Mouse (Mus musculus): Measurements from ENCODE around the gene Tspoap1. TPM values are rescaled to one million over a fixed set of nuclear protein-coding genes. Genes with fewer than 3 reads are reported as not detected.

Tspoap1 gene
- polyA plus RNA-seq, 1 experiment from 2014 or later: 30.3 TPM

- no peak for ATAC-seq (replicated peaks)
- Histone ChIP-seq H3K27me3 (no peaks in the 10 kb centered on the region), H3K9ac (replicated peaks) (no peak overlapping the region), H3K4me3 (no peak overlapping the region), H3K36me3 (no peaks in the 10 kb centered on the region), H3K27ac (replicated peaks) (no peak overlapping the region), H3K4me1 (peaks cover 13% of the 10 kb centered on the region), H3K9me3 (no peaks in the 10 kb centered on the region), H3K4me2 (replicated peaks) (no peak overlapping the region)
- WGBS: 83% methylated on average over 18 of the region's 18 CpGs
These were observed 31.3 kb upstream of the Tspoap1 start for GRCm38 (mm10) chr11:87728850-87729592.

GRCm38 (mm10) chr11:87729593-87730185, 30.7 kb upstream of the Tspoap1 start:
- Histone ChIP-seq H3K9ac (replicated peaks) (no peak overlapping the region), H3K4me3 (no peak overlapping the region), H3K4me1 (peaks cover 17% of the 10 kb centered on the region), H3K9me3 (no peaks in the 10 kb centered on the region), H3K36me3 (no peaks in the 10 kb centered on the region), H3K27me3 (no peaks in the 10 kb centered on the region), H3K27ac (replicated peaks) (no peak overlapping the region), H3K4me2 (replicated peaks) (no peak overlapping the region)
- 90% methylated on average over 13 of the region's 13 CpGs for WGBS
- ATAC-seq (replicated peaks): no peak

- 76% methylated on average over 10 of the region's 10 CpGs for WGBS
- Histone ChIP-seq H3K9ac (replicated peaks) (no peak overlapping the region), H3K4me3 (no peak overlapping the region), H3K4me2 (replicated peaks) (no peak overlapping the region), H3K27ac (replicated peaks) (no peak overlapping the region), H3K27me3 (no peaks in the 10 kb centered on the region), H3K36me3 (no peaks in the 10 kb centered on the region), H3K4me1 (peaks cover 16% of the 10 kb centered on the region), H3K9me3 (no peaks in the 10 kb centered on the region)
- no peak for ATAC-seq (replicated peaks)
These were observed 29.6 kb upstream of the Tspoap1 start for GRCm38 (mm10) chr11:87730652-87731310.

GRCm38 (mm10) chr11:87734346-87734745, 26.0 kb upstream of the Tspoap1 start:
- Histone ChIP-seq H3K4me3 (peak overlapping the region; percentile 17; the same call in 1 of the 2 replicates), H3K4me2 (replicated peaks) (peak overlapping the region; percentile 39), H3K9me3 (no peaks in the 10 kb centered on the region), H3K4me1 (peaks cover 28% of the 10 kb centered on the region), H3K36me3 (peaks cover 1% of the 10 kb centered on the region; the same call in 1 of the 2 replicates), H3K27ac (replicated peaks) (no peak overlapping the region), H3K9ac (replicated peaks) (peak overlapping the region; percentile 7; the same call in 1 of the 2 replicates), H3K27me3 (no peaks in the 10 kb centered on the region)
- no peak for ATAC-seq (replicated peaks)
- 45% methylated on average over 5 of the region's 5 CpGs for WGBS

GRCm38 (mm10) chr11:87735691-87736090, 24.6 kb upstream of the Tspoap1 start:
- Histone ChIP-seq H3K4me1 (peaks cover 28% of the 10 kb centered on the region), H3K4me2 (replicated peaks) (no peak overlapping the region), H3K9ac (replicated peaks) (no peak overlapping the region), H3K36me3 (peaks cover 15% of the 10 kb centered on the region), H3K9me3 (no peaks in the 10 kb centered on the region), H3K27me3 (no peaks in the 10 kb centered on the region), H3K4me3 (no peak overlapping the region), H3K27ac (replicated peaks) (no peak overlapping the region)
- ATAC-seq (replicated peaks): no peak
- 90% methylated on average over 6 of the region's 6 CpGs for WGBS

GRCm38 (mm10) chr11:87736647-87737134, 23.6 kb upstream of the Tspoap1 start:
- no peaks in the 10 kb centered on the region for H3K9me3 ChIP-seq
- H3K9ac ChIP-seq (replicated peaks): peak overlapping the region; percentile 67
- under 1% methylated on average over 31 of the region's 31 CpGs for WGBS
- peak; percentile 70 for ATAC-seq (replicated peaks)
- peak overlapping the region; percentile 66 for H3K4me3 ChIP-seq
- peak overlapping the region; percentile 68 for H3K4me2 ChIP-seq (replicated peaks)
- H3K27me3 ChIP-seq: no peaks in the 10 kb centered on the region
- peak overlapping the region; percentile 87 for H3K27ac ChIP-seq (replicated peaks)
- peaks cover 28% of the 10 kb centered on the region for H3K4me1 ChIP-seq
- peaks cover 22% of the 10 kb centered on the region for H3K36me3 ChIP-seq

GRCm38 (mm10) chr11:87737175-87737740, 23.1 kb upstream of the Tspoap1 start, which contains the start of gene Supt4a:
Gene Supt4a (plus strand): TSS chr11:87737552.
- ATAC-seq (replicated peaks): peak; percentile 94
- peaks cover 27% of the 10 kb centered on the region for H3K36me3 ChIP-seq
- under 1% methylated on average over 57 of the region's 57 CpGs for WGBS

GRCm38 (mm10) chr11:87743691-87744090, 16.6 kb upstream of the Tspoap1 start:
- Histone ChIP-seq H3K9ac (replicated peaks) (no peak overlapping the region), H3K27ac (replicated peaks) (no peak overlapping the region), H3K4me3 (no peak overlapping the region), H3K4me1 (no peaks in the 10 kb centered on the region), H3K9me3 (no peaks in the 10 kb centered on the region), H3K36me3 (peaks cover 56% of the 10 kb centered on the region), H3K4me2 (replicated peaks) (no peak overlapping the region), H3K27me3 (no peaks in the 10 kb centered on the region)
- ATAC-seq (replicated peaks): no peak
- WGBS: 93% methylated on average over 3 of the region's 3 CpGs

More at GRCm38 (mm10) chr11:87737175-87737740, 23.1 kb upstream of the Tspoap1 start, which contains the start of gene Supt4a:
- H3K9me3 ChIP-seq: no peaks in the 10 kb centered on the region
- H3K4me2 ChIP-seq (replicated peaks): peak within 1 kb of the TSS; percentile 90
- peak within 1 kb of the TSS; percentile 75 for H3K9ac ChIP-seq (replicated peaks)
- peak within 1 kb of the TSS; percentile 66 for H3K4me3 ChIP-seq
- H3K27ac ChIP-seq (replicated peaks): peak within 1 kb of the TSS; percentile 87
- peaks cover 28% of the 10 kb centered on the region for H3K4me1 ChIP-seq
- H3K27me3 ChIP-seq: no peaks in the 10 kb centered on the region

GRCm38 (mm10) chr11:87744964-87745363, 15.4 kb upstream of the Tspoap1 start:
- no peak overlapping the region for H3K27ac ChIP-seq (replicated peaks)
- H3K9ac ChIP-seq (replicated peaks): no peak overlapping the region
- no peaks in the 10 kb centered on the region for H3K4me1 ChIP-seq
- no peak for ATAC-seq (replicated peaks)
- no peaks in the 10 kb centered on the region for H3K9me3 ChIP-seq
- 84% methylated on average over 4 of the region's 4 CpGs for WGBS
- no peak overlapping the region for H3K4me2 ChIP-seq (replicated peaks)
- no peak overlapping the region for H3K4me3 ChIP-seq
- H3K36me3 ChIP-seq: peaks cover 49% of the 10 kb centered on the region
- H3K27me3 ChIP-seq: 0 out of 2 replicates have a peak, but pooled peaks cover 3% of the 10 kb centered on the region

GRCm38 (mm10) chr11:87745632-87746555, 14.4 kb upstream of the Tspoap1 start:
- no peak overlapping the region for H3K4me3 ChIP-seq
- H3K9me3 ChIP-seq: no peaks in the 10 kb centered on the region
- no peak overlapping the region for H3K9ac ChIP-seq (replicated peaks)
- H3K27me3 ChIP-seq: 0 out of 2 replicates have a peak, but pooled peaks cover 3% of the 10 kb centered on the region
- no peak overlapping the region for H3K27ac ChIP-seq (replicated peaks)
- no peaks in the 10 kb centered on the region for H3K4me1 ChIP-seq
- ATAC-seq (replicated peaks): no peak
- peaks cover 39% of the 10 kb centered on the region for H3K36me3 ChIP-seq
- H3K4me2 ChIP-seq (replicated peaks): no peak overlapping the region
- WGBS: 84% methylated on average over 9 of the region's 9 CpGs

- ATAC-seq (replicated peaks): no peak
These were observed 13.0 kb upstream of the Tspoap1 start for GRCm38 (mm10) chr11:87747312-87747711.

More at GRCm38 (mm10) chr11:87747312-87747711, 13.0 kb upstream of the Tspoap1 start:
- no peaks in the 10 kb centered on the region for H3K4me1 ChIP-seq
- peaks cover 28% of the 10 kb centered on the region for H3K36me3 ChIP-seq
- H3K9me3 ChIP-seq: no peaks in the 10 kb centered on the region
- H3K27me3 ChIP-seq: 0 out of 2 replicates have a peak, but pooled peaks cover 3% of the 10 kb centered on the region
- no peak overlapping the region for H3K4me2 ChIP-seq (replicated peaks)
- H3K9ac ChIP-seq (replicated peaks): no peak overlapping the region
- WGBS: 96% methylated on average over 5 of the region's 5 CpGs
- H3K4me3 ChIP-seq: no peak overlapping the region
- no peak overlapping the region for H3K27ac ChIP-seq (replicated peaks)

All from forebrain, embryonic 15.5 days (tissue).